Mouse (Mus musculus) 3T3-L1 (cell line): ENCODE data around the gene Pan3.
A peak's percentile ranks its signal among the peaks of the same experiment; 100 is the strongest.

Source experiments
- DNase-seq: peaks from one replicate; pipeline ENCODE4 v3.0.0-alpha.2; 2015; ENCODE audit warnings: low read depth, low spot score

Pan3 gene

DNA sequence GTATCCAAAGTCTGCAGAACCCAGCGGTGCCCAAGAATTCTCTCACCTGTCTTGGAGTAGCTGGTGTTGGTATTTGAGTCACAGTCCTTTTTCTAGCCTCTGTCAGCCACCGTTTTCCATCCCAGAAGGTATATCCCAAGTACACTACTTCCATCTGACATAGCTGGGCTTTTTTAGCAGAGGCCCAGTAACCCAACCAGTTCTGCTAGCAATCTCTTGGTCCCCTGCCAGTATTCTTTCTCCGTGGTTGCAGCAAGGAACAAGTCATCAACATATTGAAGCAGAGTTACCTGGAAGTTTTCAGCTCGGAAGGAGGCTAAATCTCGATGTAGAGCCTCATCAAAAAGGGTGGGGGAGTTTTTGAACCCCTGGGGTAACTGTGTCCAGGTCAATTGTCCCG, 127.7 kb downstream of the Pan3 start:
- peak; percentile 58 for DNase-seq

GRCm38 (mm10) chr5:147563511-147564139, 133.7 kb downstream of the Pan3 start:
- no peak for DNase-seq

- DNase-seq: no peak
Observed at GRCm38 (mm10) chr5:147564140-147564590, 134.2 kb downstream of the Pan3 start.

- no peak for DNase-seq
Observed at GRCm38 (mm10) chr5:147565444-147565843, 135.5 kb downstream of the Pan3 start.

DNA sequence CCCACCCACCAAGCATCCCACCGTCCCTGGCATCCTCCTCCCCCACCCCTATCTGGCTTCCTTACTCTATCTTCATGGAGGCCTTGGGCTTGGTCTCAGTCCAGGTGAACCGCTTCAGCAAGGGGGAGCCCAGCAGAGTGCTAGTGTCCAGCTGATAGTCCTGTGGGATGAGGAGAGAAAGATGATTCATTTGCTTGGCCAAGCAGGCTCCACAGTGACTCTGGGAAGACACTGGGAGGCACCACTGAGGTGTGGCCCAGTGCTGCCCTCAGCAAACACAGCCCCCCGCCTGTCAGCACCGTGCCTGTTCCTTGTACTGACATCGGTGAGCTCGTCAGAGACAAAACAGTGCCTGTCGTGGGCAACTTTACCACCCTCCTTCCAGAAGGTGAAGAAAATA, 136.4 kb downstream of the Pan3 start:
- peak; percentile 71 for DNase-seq

- DNase-seq: no peak
Observed at GRCm38 (mm10) chr5:147572695-147573094, 142.7 kb downstream of the Pan3 start.

GRCm38 (mm10) chr5:147573555-147573954, 143.6 kb downstream of the Pan3 start:
- no peak for DNase-seq

DNA sequence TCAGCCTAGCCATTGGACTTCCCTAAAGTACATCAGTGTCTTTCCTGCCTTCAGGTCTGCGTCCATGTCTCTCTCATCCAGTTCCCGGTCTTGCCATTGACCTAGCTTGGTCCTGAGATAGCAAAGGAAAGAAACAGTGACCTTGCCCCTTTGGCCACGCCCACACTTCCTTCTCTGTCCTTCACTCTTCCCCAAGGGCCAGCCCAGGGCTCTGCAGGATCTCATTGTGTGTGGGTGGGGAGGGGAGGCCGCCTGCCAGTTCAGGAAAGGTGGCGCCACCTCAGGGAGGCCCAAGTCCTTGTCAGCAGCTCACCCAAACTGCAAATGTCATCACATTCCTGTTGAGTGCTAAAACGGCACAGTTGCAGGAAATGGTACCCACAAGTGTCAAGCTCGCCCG, 144.6 kb downstream of the Pan3 start:
- DNase-seq: no peak

DNA sequence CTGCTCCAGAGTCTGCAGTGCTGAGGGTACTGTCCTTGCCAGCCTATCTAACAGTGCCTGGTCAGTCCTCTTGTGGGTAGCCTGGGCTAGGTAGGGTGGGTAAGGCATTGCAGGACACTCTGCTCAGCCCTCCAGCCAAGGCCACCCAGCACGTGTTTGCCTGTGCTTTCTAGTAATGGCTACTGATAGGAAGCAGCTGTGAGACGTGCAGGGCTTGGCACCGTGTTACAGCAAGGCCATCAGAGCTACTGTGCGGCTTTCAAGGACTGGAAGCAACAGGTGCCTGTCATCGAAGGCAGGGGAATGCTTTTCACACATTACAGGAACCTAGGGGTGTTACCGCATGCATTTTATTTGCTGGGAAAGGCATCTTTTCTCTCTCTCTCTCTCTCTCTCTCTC, 147.0 kb downstream of the Pan3 start:
- no peak for DNase-seq

DNA sequence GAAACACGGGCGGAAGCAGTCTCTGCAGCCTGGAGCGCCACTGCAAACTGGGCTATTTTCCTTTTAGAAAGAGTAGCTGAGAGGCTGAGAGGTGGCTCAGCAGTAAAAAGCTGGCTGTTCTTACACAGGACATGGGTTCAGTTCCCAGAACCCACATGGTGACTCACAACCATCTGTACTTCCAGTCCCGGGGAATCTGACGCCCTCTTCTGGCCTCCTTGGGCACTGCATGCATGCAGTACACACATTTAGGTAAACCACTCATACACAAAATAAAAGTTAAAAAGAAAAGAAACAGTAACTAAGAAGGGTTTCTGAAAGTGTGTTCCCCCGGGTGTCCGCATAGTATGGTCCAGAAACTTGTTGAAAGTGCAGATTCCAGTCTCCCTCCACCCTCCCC, 149.2 kb downstream of the Pan3 start:
- no peak for DNase-seq

DNA sequence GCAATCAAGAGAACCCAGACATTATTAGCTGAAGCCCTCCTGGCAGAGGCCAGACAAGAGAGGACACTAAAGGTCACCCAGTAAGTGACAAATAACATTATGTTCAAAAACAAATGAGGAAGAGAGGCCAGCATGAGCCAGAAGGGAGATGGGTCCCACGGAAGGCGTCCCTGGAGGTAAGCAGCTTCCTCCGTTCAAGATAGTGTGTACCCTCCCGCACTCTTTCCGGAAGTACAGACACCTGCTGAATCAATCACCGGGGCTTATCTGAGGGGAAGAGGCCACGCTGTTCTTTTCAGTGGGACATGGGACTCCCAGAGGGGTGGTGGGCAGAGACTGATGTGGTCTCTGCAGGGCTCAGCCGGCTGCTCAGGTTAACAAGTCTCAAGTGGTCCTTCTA, 149.7 kb downstream of the Pan3 start:
- no peak for DNase-seq

- DNase-seq: no peak
Observed at GRCm38 (mm10) chr5:147580181-147580580, 150.2 kb downstream of the Pan3 start.

DNA sequence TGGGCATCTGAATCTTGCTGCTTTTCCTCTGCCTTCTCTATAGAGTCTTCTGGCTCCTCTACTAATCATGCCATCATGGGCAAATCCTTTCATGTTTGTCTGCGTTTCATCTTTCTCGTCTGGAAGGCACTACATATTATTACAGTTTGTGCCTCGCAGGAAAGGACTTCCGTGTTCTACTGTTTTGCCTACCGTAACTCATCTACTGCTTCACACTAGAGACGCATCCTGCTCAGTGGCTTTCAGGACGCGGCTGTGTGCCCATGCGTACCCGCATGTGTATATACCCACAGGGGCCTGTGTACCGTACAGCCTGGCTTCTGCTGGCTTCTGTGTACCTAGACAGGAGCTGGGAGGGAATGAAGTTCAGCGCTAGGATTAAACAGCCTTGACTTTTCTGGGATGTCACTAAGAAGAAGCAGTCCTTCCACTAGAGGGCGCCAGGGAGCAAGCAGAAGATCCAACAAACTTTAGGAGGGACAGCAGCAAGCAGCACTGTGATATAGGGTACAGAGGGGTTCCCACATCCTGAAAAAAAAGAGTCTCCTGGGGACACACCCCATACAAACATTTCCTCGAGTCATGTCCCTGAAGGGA, 153.8 kb downstream of the Pan3 start:
- DNase-seq: peak; percentile 81

DNA sequence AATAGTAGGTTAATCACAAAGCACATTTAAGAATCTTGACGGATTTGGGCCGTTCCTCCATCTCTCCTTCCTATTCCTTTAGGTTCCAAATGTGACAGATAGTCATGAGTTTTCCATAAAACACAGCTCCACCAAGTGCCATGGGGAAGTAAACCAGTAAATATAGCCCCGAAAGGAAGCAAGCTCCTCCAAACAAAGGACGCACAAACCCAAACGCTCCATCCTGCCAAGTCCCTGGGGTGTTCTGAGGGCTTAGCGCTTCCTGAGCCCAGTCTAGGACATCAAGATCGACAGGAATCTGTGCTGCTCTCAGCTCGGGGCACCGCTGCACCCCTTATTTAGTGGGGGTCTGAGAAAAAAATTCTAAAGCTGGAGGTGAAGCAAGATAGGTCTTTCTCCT, 154.7 kb downstream of the Pan3 start:
- DNase-seq: no peak

DNA sequence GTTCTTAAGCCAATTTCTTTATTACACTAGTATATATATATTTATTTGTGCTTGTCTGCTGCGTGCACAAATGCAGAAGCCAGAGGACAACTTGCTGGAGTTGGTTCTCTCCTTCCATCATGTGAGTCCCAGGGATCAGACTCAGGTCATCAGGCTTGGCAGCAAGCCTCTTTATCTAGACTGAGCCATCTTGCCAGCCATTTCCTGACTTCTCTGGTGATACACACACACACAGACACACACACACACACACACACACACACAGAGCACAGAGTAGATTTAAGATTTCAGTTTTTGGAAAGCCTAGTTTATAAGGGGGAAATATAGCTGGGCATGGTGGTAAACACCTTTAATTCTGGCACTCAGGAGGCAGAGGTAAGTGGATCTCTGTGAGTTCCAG, 155.1 kb downstream of the Pan3 start:
- peak; percentile 41 for DNase-seq

DNA sequence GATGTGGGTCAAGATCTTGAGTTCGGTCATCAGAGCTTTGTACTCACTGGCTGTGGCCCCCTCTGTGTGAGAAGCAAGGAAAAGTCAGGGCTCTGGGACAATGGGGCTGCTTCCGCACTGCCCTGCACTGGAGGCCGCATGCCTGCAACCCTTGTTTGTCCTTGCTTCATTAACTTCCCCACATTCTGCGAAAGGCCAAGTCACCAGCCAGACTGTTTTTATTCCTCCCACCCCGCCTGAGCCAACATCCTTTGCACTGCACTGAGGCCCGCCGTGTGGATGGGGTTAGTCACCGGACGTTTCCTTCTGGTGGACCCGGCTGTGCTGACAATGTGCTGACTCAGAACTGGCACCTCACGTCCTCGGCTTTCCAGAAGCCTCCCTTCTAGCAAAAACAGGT, 159.9 kb downstream of the Pan3 start:
- DNase-seq: peak; percentile 83

DNA sequence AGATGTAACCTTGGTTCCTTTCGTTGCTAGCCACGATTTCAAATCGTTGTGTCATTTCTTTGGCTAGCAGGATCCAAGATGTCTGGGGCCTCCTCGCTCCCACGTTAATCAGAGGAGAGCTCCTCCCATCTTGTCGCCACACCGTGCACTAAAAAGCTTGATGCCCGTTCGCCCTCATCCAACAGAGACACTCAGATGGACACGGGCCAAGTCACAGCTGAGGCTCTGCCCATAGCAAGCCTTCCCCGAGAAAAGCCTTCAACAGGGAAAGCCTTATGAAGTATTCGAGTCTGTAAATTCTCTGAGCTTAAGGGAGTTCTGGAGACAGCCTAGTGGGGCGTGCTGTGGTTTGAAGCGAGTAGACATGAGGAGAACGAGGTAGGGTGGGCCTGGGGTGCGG, 167.9 kb downstream of the Pan3 start:
- no peak for DNase-seq
